Mouse (Mus musculus) liver, embryonic 13.5 days (tissue): ENCODE measurements around the gene Rasl11b. TPM values are rescaled to one million over a fixed set of nuclear protein-coding genes. Genes with fewer than 3 reads are reported as not detected.

Experiments
- ATAC-seq: fragments of 200-750 bp; cut with Nextera tagmentation; 2 replicates; pipeline ENCODE4 v1.8.0; 2017; ENCODE audit warnings: low read depth, mild to moderate bottlenecking, moderate number of reproducible peaks, moderate library complexity
- DNase-seq: peaks from one replicate; pipeline ENCODE4 v3.0.0; 2022
- H3K27ac ChIP-seq: fragments of 300-500 bp; sonication (generic); 2 replicates; pipeline ENCODE4 v1.5.1; 2015; ENCODE audit warnings: moderate library complexity, mild to moderate bottlenecking, inconsistent platforms
- H3K27me3 ChIP-seq: fragments of 300-500 bp; sonication (generic); 2 replicates; pipeline ENCODE4 v1.6.1; 2015; ENCODE audit warnings: mild to moderate bottlenecking, inconsistent platforms
- H3K36me3 ChIP-seq: fragments of 300-500 bp; sonication (generic); 2 replicates; pipeline ENCODE4 v1.6.1; 2015; ENCODE audit warnings: mild to moderate bottlenecking, inconsistent platforms
- H3K4me1 ChIP-seq: fragments of 300-500 bp; sonication (generic); replicated peaks from 2 replicates; pipeline ENCODE4 v1.6.1; 2015; ENCODE audit warnings: inconsistent platforms
- H3K4me2 ChIP-seq: fragments of 300-500 bp; sonication (generic); 2 replicates; pipeline ENCODE4 v1.6.1; 2015; ENCODE audit warnings: inconsistent platforms, mild to moderate bottlenecking, moderate library complexity
- H3K4me3 ChIP-seq: fragments of 300-500 bp; sonication (generic); replicated peaks from 2 replicates; pipeline ENCODE4 v1.5.1; 2015; ENCODE audit warnings: mild to moderate bottlenecking, inconsistent platforms
- H3K9ac ChIP-seq: fragments of 300-500 bp; sonication (generic); 2 replicates; pipeline ENCODE4 v1.6.1; 2015; ENCODE audit warnings: mild to moderate bottlenecking, inconsistent platforms
- H3K9me3 ChIP-seq: fragments of 300-500 bp; sonication (generic); replicated peaks from 2 replicates; pipeline ENCODE4 v1.6.1; 2016; ENCODE audit warnings: inconsistent platforms
- WGBS: fragments of 180-500 bp; shearing (Covaris S2); methylation state at CpG from one replicate; pipeline ENCODE4 v1.1.7; 2015; ENCODE audit not compliant: insufficient replicate concordance; 5-methylcytosine and 5-hydroxymethylcytosine counted together
- polyA plus RNA-seq: library from polyadenylated mRNA; unstranded; fragments of >200 nt; fragmentation: Nextera tagmentation; extraction: Ambion mirVana; gene quantifications from 2 replicates; pipeline ENCODE4 v1.2.1, GENCODE M21; 2015

The Rasl11b gene
- polyA plus RNA-seq, 1 experiment from 2014 or later: 4.3 TPM

DNA sequence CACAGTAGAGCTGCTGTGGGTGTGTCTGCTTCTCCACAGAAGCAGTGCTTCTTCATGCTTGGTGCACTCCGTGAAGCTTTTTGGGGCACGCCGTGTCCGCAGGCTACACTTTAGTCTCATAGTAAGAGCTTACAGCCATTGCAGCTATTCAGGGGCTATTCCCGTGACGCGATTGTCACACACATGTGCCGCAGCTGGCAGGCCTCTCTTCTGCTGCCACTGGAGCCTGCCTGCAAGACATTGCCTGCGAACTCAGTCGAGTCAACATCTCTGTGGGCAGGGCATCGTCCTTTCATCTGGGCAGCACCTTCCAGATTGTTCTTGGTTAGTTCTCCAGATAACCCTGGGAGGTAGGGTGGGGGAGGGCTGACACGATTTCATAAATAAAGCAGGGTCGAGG is 4.7 kb downstream of the Rasl11b start:
- Histone ChIP-seq H3K4me1 (peaks cover 12% of the 10 kb centered on the region), H3K4me2 (no peak overlapping the region), H3K27me3 (peaks cover 18% of the 10 kb centered on the region), H3K9ac (no peak overlapping the region), H3K4me3 (no peak overlapping the region), H3K9me3 (no peaks in the 10 kb centered on the region), H3K27ac (no peak overlapping the region), H3K36me3 (peaks cover 8% of the 10 kb centered on the region; the same call in 1 of the 2 replicates)
- 72% methylated on average over 13 of the region's 13 CpGs for WGBS
- ATAC-seq: no peak
- no peak for DNase-seq

DNA sequence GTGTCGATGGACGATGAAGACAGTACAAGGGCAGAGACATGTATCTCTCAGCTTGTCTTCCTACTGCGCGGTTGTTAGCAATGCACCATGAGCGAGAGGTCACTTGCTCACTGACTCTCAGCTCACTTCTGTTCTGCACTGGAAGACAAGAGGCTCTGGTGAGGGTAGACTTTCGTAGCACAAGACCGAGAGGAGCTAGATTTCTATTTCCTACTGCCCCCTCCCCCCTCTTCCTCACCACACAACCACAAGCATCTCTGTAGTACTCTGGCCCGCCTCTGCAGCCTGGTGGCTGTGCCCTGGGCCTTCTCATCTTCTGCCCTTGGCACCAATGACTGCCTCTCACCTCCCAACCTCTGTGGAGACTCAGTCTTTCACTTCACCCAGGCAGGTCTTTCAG is 5.4 kb downstream of the Rasl11b start:
- Histone ChIP-seq H3K9me3 (no peaks in the 10 kb centered on the region), H3K4me1 (peaks cover 6% of the 10 kb centered on the region), H3K27ac (no peak overlapping the region), H3K27me3 (peaks cover 12% of the 10 kb centered on the region), H3K4me3 (no peak overlapping the region), H3K9ac (no peak overlapping the region), H3K4me2 (no peak overlapping the region), H3K36me3 (peaks cover 8% of the 10 kb centered on the region; the same call in 1 of the 2 replicates)
- no peak for ATAC-seq
- DNase-seq: no peak
- 52% methylated on average over 8 of the region's 8 CpGs for WGBS

DNA sequence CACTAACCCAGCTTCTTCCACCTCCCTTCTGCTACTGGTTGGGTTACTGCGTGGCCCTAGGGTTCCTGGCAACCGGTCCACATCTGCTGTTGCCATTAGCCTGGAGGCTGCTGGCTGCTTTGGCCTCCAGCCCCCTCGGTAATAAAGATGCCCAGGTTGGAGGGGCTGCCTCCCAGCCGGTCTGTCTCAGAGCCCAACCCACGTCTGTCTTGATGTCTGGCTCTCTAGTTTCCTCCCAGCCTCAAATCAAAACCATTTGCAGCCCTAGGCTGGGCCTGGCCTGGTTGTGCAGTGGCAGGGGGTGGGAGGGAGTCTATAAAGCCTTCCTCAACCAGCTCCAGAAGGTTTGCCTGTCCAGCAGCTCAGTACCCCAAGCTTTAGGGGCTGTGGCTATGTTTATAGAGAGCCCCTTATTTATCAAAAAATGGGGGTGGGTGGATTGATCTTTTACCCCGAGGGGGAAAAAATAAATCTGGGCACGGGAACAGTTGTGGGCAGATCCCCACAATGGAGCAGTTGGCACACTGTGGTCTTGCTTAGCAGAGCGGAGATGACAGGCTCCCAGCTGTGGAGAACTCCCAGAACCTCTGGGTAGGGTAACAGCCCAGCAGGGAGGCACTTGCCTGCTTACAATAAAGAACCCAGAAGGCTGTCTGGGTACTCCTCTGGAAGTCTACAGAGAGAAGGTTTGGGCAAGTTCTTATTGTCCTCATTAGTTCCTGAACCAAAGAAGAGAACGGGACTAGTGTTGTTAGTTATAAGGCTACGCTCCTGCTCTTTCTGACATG is 6.7 kb downstream of the Rasl11b start:
- ATAC-seq (no peak), DNase-seq (no peak)
- Histone ChIP-seq H3K4me1 (no peaks in the 10 kb centered on the region), H3K9me3 (no peaks in the 10 kb centered on the region), H3K4me3 (no peak overlapping the region), H3K27me3 (no peaks in the 10 kb centered on the region), H3K9ac (no peak overlapping the region), H3K27ac (no peak overlapping the region), H3K4me2 (no peak overlapping the region), H3K36me3 (peaks cover 8% of the 10 kb centered on the region; the same call in 1 of the 2 replicates)
- WGBS: 63% methylated on average over 10 of the region's 10 CpGs

DNA sequence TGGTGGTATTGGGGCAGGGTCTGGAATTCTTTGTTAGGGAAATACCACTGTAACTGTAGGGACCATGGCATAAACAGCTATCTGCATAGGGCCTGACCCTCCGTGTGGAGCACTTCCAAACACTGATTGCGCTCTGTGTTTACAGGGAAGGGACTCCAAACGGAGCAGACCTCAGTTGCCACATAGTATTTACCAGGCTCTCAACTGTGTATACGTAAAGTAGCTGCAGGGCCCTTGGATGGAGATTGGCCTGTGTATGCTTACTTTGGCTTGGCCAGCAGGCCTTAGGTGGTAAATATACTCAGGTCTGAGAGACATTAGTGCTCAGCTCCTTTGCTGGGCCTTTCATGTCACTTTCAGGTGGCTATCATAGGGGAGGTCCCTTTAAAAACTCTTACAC is 7.4 kb downstream of the Rasl11b start:
- ATAC-seq (no peak), DNase-seq (no peak)
- peaks cover 8% of the 10 kb centered on the region; the same call in 1 of the 2 replicates for H3K36me3 ChIP-seq
- H3K27ac ChIP-seq: no peak overlapping the region
- no peak overlapping the region for H3K4me2 ChIP-seq
- no peak overlapping the region for H3K4me3 ChIP-seq
- no peak overlapping the region for H3K9ac ChIP-seq
- WGBS: 70% methylated on average over 4 of the region's 4 CpGs
- no peaks in the 10 kb centered on the region for H3K27me3 ChIP-seq
- H3K9me3 ChIP-seq: no peaks in the 10 kb centered on the region
- no peaks in the 10 kb centered on the region for H3K4me1 ChIP-seq

DNA sequence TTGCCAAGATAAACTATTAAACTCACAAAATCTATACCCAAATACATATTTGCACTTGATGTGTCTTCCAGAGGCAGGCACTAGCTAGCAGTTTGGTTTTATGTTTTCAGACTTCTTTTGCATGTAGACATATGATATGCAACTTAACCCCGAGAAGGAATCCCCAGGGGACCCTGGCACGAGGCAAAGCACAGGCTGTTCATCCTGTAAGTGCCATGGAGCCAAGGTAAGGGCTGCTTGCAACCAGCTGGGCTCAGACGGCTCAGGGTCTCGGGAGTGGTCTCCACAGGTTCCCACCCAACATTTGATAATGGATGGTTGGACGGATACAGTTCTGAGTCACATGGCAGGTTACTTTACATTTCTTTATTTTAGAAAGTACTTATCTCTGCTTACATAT is 9.4 kb downstream of the Rasl11b start:
- H3K4me1 ChIP-seq: peaks cover 3% of the 10 kb centered on the region; the same call in 1 of the 2 replicates
- no peaks in the 10 kb centered on the region for H3K9me3 ChIP-seq
- DNase-seq (no peak), ATAC-seq (no peak)
- 69% methylated on average over 5 of the region's 5 CpGs for WGBS
- no peak overlapping the region for H3K4me3 ChIP-seq
- no peak overlapping the region for H3K4me2 ChIP-seq
- H3K36me3 ChIP-seq: no peaks in the 10 kb centered on the region
- no peaks in the 10 kb centered on the region for H3K27me3 ChIP-seq
- no peak overlapping the region for H3K9ac ChIP-seq
- no peak overlapping the region for H3K27ac ChIP-seq

DNA sequence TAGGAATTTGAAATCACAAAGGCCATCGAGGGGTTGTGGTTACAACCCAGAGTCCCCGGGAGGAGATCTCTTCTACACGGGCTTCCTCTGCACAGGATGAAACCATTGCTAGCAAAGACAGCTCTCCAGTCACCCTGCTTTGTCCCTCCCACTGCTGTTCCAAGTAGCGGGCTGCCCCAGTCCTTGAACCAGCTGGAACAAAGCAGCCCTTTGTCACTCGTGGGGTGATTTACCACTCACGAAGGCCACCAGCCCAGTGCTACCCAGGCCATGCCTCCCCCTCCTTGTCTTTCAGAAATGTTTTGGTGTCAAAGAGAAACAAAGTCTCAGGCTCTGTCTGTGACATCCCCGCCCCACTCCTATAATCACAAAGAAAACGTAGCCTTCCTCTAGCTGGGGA is 10.4 kb downstream of the Rasl11b start:
- H3K4me3 ChIP-seq: no peak overlapping the region
- H3K36me3 ChIP-seq: no peaks in the 10 kb centered on the region
- no peak for DNase-seq
- no peak overlapping the region for H3K4me2 ChIP-seq
- WGBS: 49% methylated on average over 8 of the region's 8 CpGs
- no peaks in the 10 kb centered on the region for H3K27me3 ChIP-seq
- H3K9me3 ChIP-seq: no peaks in the 10 kb centered on the region
- H3K4me1 ChIP-seq: peaks cover 3% of the 10 kb centered on the region; the same call in 1 of the 2 replicates
- no peak for ATAC-seq
- H3K9ac ChIP-seq: no peak overlapping the region
- H3K27ac ChIP-seq: no peak overlapping the region

DNA sequence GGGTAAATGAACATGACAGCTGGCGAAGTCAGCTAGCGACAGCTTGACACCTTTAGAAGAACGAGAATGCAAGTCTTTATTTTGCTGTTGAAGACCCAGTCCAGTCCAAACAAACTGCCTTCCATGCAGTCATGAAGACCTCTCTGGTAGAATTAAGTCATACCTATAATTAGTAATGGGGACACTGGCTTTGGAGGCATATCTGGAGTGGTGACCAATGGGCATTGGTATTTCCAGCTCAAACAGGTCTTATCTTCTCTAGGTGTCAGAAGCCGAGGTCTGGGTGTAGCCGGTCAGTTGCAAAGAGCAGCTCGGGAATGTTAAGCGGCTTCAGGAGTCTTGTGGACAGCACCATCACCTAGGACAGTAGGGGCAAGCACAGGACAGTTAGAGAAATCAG is 11.0 kb downstream of the Rasl11b start:
- WGBS: 75% methylated on average over 7 of the region's 7 CpGs
- Histone ChIP-seq H3K27ac (no peak overlapping the region), H3K9me3 (no peaks in the 10 kb centered on the region), H3K27me3 (no peaks in the 10 kb centered on the region), H3K4me3 (no peak overlapping the region), H3K9ac (no peak overlapping the region), H3K4me2 (no peak overlapping the region), H3K36me3 (no peaks in the 10 kb centered on the region), H3K4me1 (peaks cover 3% of the 10 kb centered on the region; the same call in 1 of the 2 replicates)
- ATAC-seq (no peak), DNase-seq (no peak)

DNA sequence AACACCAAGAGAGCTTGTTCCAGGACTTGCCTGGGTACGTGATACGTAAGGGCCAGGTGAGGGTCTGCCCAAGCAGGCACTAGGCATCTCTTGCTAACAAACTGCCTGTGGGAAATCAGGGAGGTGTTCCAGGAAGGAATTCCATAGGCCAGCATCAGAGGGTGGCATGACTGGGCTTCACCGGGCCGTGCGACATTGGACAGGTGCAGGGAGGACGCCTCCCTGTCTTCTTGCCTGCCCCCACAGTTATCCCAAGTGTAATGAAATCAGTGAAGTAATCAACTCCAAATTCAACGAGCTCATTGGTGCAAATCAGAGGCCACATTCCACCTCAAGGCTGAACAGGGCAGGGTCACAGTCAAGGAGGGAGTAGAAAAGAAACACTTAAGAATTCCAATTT is 11.6 kb downstream of the Rasl11b start:
- no peaks in the 10 kb centered on the region for H3K9me3 ChIP-seq
- H3K9ac ChIP-seq: no peak overlapping the region
- no peaks in the 10 kb centered on the region for H3K36me3 ChIP-seq
- no peak for ATAC-seq
- H3K27me3 ChIP-seq: no peaks in the 10 kb centered on the region
- no peak overlapping the region for H3K4me2 ChIP-seq
- DNase-seq: no peak
- peaks cover 3% of the 10 kb centered on the region; the same call in 1 of the 2 replicates for H3K4me1 ChIP-seq
- H3K4me3 ChIP-seq: no peak overlapping the region
- H3K27ac ChIP-seq: no peak overlapping the region
- WGBS: 76% methylated on average over 7 of the region's 7 CpGs

DNA sequence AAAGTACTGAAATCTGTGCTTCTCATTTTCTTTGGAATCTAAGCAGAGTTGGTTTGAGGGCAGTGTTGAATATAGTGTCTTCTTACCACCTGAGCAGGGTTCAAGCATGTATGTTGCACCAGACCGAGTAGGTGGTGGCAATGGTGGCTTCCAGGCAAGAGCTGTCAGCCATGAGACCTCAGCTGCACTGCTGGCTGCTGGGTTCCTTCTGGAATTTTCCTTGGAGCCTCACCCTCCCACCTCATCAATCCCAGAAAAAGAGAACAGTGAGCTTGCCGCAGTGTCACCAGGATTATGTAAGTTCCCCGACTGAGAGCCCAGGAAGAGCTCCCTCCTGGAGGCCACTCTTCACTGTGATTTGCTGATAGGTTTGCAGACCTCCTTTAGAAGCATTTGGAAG is 12.1 kb downstream of the Rasl11b start:
- Histone ChIP-seq H3K36me3 (no peaks in the 10 kb centered on the region), H3K4me3 (no peak overlapping the region), H3K9ac (no peak overlapping the region), H3K4me1 (peaks cover 3% of the 10 kb centered on the region; the same call in 1 of the 2 replicates), H3K9me3 (no peaks in the 10 kb centered on the region), H3K27ac (no peak overlapping the region), H3K4me2 (no peak overlapping the region), H3K27me3 (no peaks in the 10 kb centered on the region)
- ATAC-seq (no peak), DNase-seq (no peak)
- 65% methylated on average over 3 of the region's 3 CpGs for WGBS

DNA sequence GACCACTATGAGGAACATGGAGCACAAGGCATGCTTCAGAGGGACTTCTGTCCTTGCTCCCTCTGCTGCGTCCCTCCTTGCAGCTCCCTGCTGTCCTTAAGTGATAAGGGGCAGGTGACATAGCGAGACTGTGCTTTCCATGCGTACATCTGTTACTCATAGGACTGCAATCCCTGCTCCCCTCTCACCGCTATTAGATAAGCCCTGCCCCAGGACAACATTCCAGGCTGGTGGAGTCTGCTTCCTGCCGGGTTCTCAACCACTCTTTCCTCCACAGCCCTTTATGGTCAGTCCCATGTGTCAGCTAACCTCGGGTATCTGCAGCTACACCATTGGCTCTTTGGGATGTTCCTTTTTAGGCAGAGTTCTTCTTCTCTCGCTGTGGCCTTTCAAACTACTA is 13.4 kb downstream of the Rasl11b start:
- Histone ChIP-seq H3K27me3 (no peaks in the 10 kb centered on the region), H3K9me3 (no peaks in the 10 kb centered on the region), H3K36me3 (no peaks in the 10 kb centered on the region), H3K27ac (no peak overlapping the region), H3K4me3 (no peak overlapping the region), H3K9ac (no peak overlapping the region), H3K4me2 (no peak overlapping the region), H3K4me1 (peaks cover 3% of the 10 kb centered on the region; the same call in 1 of the 2 replicates)
- 40% methylated on average over 7 of the region's 7 CpGs for WGBS
- ATAC-seq (no peak), DNase-seq (no peak)

DNA sequence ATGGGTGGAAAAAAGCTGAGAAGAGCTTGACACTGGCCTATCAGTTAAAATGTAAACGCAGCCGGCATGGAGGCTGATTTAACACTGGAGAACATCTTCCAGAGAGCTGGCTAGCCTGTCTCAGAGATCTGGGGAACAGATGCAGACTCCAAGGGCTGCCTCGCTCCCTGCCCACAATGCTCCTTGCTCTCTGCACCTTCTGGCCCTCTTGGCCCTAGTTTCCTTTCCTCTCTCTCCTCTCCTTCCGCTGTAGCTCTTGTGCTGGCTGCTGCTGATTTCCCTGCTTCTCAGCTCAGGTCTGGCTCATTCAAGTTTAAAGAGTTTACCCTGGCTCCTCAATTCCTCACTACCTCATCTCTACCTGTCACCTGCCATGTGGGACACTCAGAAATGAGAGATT is 14.6 kb downstream of the Rasl11b start:
- no peak overlapping the region for H3K4me3 ChIP-seq
- no peak overlapping the region for H3K27ac ChIP-seq
- WGBS: 70% methylated on average over 4 of the region's 4 CpGs
- no peaks in the 10 kb centered on the region for H3K27me3 ChIP-seq
- H3K9ac ChIP-seq: no peak overlapping the region
- no peak overlapping the region for H3K4me2 ChIP-seq
- no peaks in the 10 kb centered on the region for H3K9me3 ChIP-seq
- no peaks in the 10 kb centered on the region for H3K36me3 ChIP-seq
- H3K4me1 ChIP-seq: peaks cover 3% of the 10 kb centered on the region; the same call in 1 of the 2 replicates
- ATAC-seq (no peak), DNase-seq (no peak)

DNA sequence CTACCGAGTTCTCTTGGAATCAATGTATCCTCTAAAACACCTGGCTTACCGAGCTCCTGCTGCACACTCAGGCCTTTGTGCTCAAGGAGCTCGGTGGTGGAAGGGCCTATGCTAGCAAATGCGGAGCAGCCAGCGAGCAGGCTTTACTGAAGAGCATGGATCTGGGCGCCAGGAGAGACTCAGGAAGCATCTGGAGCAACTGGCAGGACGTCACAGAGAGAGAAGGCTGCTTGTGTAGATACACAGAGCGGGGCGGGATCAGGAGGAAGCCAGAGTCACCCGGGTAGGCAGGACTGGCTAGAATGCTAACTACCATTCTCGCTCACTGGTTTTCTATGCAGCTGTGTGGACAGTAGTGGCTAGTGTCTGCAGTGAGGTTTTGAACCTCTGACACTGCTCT is 16.3 kb downstream of the Rasl11b start:
- DNase-seq (no peak), ATAC-seq (no peak)
- peaks cover 3% of the 10 kb centered on the region; the same call in 1 of the 2 replicates for H3K4me1 ChIP-seq
- 53% methylated on average over 11 of the region's 11 CpGs for WGBS
- no peak overlapping the region for H3K27ac ChIP-seq
- no peak overlapping the region for H3K4me3 ChIP-seq
- no peak overlapping the region for H3K4me2 ChIP-seq
- no peaks in the 10 kb centered on the region for H3K9me3 ChIP-seq
- H3K36me3 ChIP-seq: no peaks in the 10 kb centered on the region
- H3K9ac ChIP-seq: no peak overlapping the region
- no peaks in the 10 kb centered on the region for H3K27me3 ChIP-seq
